Mouse (Mus musculus): ENCODE measurements around the gene Gata5.

DNA sequence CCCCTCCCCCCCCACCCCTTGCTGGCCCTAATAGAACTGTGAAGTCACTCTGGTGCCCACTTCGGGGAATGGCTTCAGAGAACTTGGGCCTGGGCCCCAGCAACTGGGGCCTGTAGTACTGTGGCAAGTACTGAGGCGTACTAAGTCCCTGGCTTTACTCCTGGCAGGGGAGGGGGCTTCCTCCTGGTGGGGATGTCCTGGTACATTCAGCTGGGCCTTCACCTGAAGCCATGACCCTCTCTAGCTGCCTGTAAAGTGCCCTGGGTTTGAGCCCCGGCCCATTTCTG lies 28.9 kb upstream of the Gata5 start:
- no peak for TF ChIP-seq ZC3H11A (IDR thresholded peaks at IDR 0.05; ENCODE audit: low read depth, low read length)
- no peak for TF ChIP-seq CHD2 (IDR thresholded peaks at IDR 0.05; ENCODE audit: low read length)
- no peak for TF ChIP-seq RCOR1 (conservative IDR thresholded peaks at IDR 0.05; ENCODE audit: low read depth, low read length)
- TF ChIP-seq POLR2A (IDR thresholded peaks at IDR 0.05; ENCODE audit: low read depth, low read length) = no peak
- no peak for TF ChIP-seq USF1 (IDR thresholded peaks at IDR 0.05; ENCODE audit: low read depth, low read length)
- no peak for TF ChIP-seq NRF1 (IDR thresholded peaks at IDR 0.05; ENCODE audit: low read depth, low read length)
- TF ChIP-seq CTCF (conservative IDR thresholded peaks at IDR 0.05 in 1 of 2, IDR thresholded peaks at IDR 0.05 in 1 of 2; ENCODE audit: low read depth in 2 of 2, low read length in 2 of 2) = no peak
- no peak for TF ChIP-seq ELF1 (IDR thresholded peaks at IDR 0.05; ENCODE audit: low read depth, low read length)
- no peak for TF ChIP-seq JUND (conservative IDR thresholded peaks at IDR 0.05; ENCODE audit: low read depth, low read length)
- TF ChIP-seq JUN (IDR thresholded peaks at IDR 0.05; ENCODE audit: insufficient read depth, low read depth, low read length) = no peak
